Mouse (Mus musculus): ENCODE measurements around the gene Qsox2.

Gene Qsox2

DNA sequence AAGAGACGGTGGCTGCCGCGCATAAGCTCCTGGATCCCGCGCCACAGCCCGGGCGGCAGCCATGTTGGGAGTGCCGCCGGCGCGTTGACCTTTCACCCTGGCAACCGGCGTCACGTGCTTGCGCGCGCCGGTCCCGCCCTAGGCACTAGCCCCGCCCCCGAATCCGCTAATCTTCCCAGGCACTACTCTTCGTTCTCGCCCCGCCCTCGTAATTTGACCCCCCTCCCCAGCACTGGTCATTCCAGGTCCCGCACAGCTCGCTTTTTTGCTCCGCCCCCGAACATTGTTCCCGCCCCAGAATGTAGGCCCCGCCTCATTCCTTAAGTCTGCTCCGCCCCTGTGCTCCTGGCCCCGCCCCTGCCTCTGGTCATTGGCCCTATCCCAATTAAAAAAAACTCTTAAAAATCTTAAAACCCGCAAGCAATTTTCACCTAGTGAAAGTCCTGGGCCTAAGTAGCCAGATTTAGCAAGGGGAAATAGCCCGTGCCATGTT lies at the start of gene Qsox2:
Gene Qsox2 (minus strand): TSS at position 236 of the 493 bp plus-strand sequence.
- DNase-seq (ENCODE audit: low spot score), result peak; percentile 79

DNA sequence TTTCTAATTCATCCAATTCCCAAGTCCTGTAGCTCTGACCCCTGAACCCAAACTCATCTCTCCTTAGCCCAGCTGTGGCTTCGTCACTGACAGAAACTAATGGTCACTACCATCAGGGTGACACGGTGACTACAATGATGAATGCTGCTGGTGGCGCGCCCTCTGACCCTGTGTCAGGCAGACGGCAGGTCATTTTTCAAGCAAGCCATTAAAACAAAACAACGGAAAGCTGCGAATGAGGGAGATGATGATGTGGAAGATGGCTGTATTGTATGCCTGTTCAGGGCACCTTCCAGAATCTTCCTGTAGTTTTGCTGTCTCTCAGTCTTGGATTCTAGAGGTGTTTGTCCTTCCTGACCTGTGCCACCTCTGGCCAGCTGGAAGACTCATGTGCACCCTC lies 49.1 kb upstream of the Qsox2 start:
- no peak for DNase-seq (ENCODE audit: low spot score)

DNA sequence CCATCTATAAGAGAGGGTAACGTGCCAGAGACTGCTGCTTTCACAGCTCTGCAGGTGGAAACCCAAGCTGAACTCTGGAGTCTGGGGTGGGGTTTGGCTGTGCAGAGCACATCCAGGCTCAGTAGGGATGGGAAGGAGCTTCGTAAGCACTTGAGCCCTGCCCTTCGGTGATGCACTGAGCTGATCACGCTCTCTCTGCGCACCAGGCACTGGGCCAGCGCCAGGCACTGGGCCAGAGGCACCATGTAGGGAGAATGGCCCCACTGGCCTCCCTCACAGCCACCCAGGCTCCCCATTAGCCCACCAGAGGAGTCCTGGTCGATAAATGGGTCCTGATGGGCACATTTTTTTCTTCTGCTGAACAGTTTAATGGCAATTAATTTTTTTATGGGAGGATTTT lies 48.5 kb upstream of the Qsox2 start:
- DNase-seq (ENCODE audit: low spot score), result no peak

DNA sequence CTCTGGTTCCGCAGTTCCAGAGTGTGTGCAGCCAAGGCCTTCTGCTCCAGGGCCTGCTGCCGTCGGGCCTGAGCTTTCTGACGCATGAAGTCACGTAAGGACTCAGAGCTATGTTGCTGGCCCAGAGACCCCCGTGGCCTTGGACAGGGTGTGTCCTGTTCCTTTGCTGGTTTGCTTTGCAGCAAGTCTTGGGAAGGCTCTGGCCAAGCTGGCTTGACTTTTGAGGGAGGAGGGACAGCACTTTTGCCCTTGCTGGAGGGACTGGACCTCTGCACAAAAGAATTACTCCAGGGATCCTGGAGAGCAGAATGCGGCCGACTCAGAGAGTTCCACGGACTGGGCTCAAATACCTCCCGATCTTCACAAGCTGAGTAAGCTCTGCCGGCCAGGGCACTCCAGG lies 43.3 kb upstream of the Qsox2 start:
- DNase-seq (ENCODE audit: low spot score), result no peak

DNA sequence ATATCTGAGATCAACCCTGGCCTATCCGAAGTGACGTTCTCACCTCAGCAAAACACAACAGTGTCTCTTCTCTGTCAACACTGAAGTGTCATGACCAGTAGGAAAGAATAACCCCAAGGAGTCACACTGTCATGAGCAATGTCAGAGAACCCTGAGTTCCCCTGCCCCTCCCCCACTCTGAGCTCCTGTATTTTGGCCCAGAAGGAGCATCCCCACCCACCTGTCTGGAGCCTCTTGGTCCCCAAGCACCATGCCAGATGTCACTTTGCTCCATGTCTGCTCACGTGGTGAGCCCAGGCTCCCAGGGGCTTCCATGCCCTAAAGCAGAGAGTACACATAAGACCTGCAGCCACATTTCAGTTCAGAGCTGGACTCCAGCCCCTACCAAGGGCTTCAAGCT lies 42.4 kb upstream of the Qsox2 start:
- DNase-seq (ENCODE audit: low spot score), result no peak

DNA sequence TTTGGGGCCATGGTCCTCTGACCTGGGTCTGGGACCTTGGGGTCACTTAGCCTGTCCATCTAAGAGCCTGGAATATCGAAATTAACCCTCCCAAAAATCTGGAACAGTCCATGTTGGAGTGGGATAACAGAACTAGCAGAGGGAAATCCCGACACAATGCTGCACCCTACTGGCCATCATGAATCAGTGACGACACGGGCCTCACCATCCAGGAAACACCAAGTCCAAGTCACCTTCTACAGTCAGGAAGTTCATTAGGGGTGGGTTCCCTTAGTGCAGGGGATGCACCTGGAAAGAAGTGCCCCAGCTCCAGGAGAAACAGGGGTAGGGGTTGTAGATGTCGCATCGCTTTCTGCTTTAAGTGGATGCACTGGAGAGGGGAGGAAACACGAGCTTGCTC lies 36.3 kb upstream of the Qsox2 start:
- DNase-seq (ENCODE audit: low spot score), result no peak

DNA sequence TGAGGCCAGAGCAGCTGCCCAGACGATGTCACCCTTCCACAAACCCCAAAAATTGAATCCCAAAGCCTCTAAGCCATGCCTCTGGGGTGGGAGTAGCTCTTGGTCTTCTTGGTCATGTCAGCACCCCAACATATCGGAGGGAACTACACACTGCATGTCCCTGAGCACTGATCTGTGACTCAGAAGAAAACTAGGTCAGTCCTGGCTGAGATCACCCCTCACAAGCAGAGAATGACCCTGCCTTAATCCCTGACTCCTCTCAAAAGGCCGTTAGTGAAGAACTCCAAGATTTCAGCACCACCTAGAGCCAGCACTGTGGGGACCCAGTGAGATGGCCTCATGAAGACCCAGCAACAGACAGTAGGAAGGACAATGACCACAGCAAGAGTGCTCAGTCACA lies 30.9 kb upstream of the Qsox2 start:
- DNase-seq (ENCODE audit: low spot score), result no peak

DNA sequence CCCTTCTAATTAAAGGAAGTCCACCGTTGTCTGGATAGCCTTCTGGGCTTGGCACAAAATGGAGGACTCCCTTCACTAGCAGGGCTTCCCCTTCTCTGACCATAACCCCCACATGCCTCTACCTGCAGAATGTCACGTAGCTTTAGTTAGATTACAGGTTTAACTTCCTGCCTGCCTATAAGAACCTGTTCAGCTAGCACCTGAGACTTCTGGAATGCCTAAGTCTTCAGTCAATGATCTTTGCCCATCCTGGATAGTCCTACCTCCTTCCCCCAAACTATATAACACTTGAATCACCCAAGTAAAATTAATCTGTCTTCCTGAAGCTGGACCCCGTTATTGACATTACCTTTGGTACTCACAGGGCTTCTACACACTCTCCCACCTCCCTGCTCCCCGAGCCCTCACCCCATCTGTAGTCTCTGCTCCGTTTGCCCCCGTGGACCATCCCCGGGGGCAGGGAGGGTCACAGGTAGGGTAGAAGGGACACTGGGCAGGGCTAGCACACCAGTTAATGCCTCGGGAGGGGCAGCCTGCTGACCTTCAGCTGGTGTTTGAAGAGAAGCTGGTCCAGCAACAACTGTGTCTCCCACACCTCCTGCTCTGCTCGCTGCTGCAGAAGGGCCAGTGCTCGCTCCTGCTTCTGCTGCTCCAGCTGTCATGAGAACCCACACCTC lies 28.9 kb upstream of the Qsox2 start:
- no peak for DNase-seq (ENCODE audit: low spot score)

DNA sequence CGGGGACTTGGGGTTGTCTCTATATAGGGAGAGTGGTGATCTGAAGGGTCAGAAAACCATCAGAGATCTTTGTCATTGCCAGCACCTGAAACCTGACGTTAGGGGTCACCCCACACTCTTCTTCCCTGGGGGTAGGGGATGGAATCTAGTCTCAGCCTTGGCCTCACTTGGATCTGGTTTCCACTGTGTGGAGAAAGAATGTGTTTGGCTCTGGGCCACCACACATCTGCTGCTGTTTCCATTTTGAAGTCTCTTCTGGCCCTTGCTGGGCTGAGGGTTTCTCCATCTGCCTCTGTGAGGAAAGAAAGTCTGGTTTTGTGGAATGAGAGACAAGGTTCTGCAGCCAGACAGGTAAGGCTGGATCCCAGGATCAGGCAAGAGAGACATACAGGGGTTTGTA lies 27.8 kb upstream of the Qsox2 start:
- no peak for DNase-seq (ENCODE audit: low spot score)

DNA sequence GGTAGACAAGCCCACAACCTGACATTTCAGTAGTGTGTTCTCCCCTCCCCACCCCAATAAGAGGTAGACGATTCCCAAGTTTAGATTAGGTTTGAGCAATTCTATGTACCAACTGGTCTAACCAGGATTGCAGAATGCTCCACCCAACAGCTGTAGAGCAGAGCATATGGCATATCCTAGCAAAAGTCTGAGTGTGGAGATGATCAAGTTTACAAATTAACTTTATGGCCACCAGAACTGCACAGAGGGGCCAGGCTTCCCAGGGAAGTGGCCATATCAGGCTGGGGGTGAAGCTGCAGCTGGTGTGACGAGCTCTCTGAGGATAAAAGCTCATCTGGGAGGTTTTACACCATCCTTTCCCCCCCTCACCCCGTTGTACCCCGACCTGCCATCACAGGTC lies 27.3 kb upstream of the Qsox2 start:
- no peak for DNase-seq (ENCODE audit: low spot score)

DNA sequence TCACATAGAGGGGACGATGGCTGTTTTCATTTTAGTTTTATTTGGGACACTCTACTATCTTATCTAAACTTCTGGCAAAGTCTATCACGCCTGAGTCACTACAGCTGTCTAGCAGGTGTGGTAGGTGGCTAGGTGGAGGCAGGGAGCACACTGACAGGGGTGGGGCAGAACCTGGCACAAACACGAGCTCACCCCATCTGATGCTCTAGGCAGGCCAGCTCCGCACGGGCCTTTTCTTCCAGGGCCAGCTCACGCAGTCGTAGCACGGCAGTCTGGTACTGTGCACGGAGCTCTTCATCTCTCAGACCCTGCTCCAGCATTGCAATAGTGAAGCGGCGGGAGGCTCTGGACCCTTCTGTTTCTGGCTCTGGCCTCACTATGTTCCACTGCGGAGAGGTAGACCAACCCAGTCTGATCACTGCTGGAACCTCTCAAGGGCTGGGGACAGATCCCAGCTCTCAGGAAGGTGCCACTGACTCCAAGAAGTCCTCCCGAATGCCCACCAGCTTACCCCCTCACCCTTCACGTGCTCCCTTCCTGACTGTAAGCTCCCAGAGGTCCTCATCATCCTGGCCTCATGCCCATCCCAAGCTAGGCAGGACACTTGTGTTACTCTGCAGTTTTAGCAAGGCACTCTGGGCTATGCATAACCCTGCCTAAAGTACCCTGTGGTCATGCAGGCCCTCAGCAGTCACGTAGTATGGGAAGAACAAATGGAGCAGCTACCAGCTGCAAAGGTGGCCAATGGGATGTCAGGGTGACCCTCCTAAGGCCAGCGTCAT lies 20.2 kb upstream of the Qsox2 start:
- no peak for DNase-seq (ENCODE audit: low spot score)

DNA sequence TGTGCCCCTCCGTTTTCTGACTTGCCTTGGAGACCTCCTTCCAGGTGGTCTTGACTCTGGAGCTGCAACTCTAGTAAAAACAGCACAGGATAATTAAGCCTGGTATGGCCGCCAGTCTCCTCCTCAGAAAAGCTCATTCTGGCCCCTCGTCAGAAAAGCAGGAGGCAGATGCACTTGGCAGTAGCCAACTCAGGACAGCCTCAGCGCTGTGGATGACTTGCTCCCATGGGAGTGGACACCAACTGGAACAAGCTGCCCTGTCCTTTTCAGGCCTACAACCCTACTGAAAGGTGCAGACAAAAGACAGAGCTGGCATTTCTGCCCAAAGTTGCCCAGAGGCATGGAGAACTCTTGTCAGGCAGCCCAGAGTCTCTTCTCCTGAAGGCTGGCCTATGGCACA lies 17.5 kb upstream of the Qsox2 start:
- DNase-seq (ENCODE audit: low spot score), result no peak

DNA sequence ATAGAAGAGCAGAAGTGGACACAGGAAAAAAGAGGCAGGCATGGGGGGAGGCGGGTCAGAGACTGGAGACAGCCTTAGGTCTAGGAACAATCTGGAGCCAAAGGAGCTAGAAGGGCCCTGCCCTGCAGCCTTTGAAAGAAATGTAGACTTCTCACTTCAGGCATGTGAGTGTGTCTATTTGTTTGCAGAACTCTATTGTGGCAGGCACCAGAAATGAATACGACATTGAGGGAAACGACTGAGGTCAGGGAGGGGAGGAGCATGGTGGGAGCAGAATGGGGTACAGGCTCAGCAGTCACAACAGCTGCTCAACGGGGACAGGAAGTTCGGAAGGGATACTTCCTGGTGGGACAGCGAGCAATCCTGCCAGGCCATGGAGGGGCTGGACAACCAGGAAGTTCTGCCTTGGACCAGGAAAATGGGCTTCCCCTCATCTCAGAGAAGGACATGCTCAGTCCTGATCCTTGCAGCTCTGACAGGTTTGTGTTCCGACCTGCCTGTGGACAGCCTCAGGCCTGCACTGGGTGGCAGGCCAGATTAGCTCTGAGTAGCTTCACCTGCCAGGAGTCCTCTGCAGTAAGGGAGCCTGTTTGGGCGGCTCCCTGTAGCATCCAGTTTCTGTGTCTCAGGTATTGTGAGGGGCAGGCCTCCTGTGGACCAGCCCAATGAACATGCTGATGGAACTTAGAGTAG lies 15.3 kb upstream of the Qsox2 start:
- DNase-seq (ENCODE audit: low spot score), result no peak

DNA sequence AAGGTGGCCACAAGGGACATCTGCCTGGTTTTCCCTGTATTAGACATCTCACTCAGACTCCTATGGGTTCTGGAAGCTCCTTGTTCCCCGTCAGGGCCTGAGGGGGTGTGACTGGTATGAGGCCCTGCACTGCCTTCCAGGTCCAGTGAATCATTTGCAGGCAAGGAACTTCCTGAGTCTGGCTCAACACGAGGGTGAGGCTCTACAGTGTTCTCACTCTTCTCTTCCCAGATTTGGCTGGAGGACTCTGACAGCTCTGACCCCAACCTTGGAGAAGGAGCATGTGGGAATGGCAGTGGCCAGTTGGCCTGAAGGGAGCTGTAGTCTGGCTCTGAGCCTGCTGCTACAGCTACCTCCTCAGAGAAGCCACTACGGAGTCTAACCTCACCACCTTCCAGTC lies 10.2 kb upstream of the Qsox2 start:
- no peak for DNase-seq (ENCODE audit: low spot score)

DNA sequence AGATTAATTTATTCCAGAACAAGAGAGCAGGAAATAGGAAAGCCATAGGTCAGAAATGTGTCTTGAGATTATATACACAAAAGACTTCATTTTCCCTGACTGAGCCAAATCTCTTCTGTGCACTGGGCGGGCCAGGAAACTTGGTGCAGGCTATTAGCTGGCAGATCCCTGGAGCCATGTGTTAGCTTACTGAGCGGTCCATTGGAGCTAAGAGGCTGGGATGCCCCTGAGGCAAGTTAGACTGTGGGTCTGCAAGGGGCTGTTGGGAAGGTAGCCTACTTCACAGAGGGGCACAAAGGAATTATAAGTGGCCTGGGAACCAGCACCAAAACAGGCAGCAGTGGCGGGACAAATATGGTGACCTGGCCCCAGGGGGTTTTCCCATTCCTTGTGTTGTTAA lies 3.5 kb upstream of the Qsox2 start:
- DNase-seq (ENCODE audit: low spot score), result no peak

DNA sequence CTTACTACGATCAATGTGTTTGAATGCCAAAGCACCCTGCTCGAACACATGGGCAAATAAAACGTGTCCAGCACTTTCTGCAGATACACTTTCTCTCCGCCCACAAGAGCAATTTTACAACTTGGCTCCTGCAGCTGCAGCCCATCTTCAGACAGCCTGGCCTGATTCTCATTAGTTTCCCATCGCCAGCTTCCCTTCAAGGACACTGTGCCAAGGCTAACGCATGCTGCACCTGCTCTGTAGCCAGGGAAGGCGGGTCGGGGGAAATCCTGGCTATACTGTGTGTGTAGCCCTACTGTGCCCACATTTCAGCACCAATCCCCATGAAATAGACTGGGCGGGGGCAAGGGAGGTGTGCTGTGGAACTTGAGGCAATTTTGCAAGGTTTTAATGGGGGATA lies 3.0 kb upstream of the Qsox2 start:
- DNase-seq (ENCODE audit: low spot score), result no peak

DNA sequence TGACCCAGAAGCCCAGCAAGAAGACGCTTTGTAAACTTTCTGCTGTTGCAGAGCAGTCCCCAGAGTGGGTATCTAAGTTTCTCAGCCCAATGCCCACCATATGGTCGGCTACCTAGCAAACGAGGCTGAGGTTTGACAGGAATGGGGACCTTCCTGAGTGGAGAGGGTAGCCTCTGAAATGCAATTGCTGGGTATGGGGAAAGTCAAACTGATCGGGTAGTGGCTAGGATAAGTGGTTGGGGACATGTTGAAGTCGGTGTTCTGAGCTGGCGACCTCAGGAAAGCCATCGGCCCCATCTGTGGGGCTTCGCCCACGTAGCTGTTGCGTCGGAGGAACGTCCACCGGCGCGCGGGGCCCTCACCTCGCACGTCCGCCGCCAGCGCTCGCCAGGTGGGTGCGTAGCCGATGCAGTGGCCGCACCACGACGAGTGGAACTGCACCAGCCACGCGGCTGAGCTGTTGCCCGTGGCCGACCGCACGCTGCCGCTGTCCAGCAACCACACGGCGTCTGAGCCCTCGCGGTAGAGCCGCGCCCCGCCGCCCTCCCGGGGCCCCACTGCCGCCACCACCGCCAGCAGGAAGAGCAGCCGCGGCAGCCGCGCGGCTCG lies 540 bp downstream of the Qsox2 start:
- no peak for DNase-seq (ENCODE audit: low spot score)

DNA sequence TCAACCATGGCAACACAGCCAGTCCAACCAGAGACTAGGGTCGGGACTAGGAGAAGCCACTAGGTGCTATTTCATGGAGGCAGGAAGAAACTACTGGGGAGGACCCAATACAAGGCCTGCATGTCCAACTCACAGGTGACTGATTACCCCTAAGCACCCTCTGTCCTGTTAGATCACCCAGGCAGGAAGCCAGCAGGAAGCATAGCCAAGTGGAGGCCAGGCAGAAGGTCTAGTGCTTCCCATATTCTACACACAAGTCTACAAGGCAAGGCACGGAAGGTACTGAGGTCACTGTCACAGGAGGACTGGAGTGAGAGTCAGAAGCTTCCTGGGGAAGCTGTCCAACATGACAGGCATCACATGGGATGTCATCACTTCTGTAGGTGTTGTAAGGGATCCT lies 2.6 kb downstream of the Qsox2 start:
- no peak for DNase-seq (ENCODE audit: low spot score)

DNA sequence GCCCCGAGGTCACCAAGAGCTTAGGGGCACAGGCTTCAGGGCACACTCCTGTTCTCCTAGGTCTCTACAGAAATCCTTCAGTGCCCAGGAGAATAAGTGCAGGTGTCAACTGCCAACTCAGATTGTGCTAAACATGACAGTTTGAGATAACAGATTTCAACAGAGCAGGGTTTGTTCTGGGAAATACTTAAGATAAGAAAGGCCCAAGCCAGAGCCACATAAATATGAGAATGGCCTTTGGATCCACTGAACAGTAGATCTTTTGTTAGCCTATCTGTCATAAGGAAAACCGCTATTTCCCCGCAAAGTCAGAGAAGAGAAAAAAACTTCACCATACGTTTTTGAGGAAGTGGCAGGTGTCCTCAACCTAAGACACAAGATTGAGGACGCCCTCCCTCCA lies 3.1 kb downstream of the Qsox2 start:
- no peak for DNase-seq (ENCODE audit: low spot score)

DNA sequence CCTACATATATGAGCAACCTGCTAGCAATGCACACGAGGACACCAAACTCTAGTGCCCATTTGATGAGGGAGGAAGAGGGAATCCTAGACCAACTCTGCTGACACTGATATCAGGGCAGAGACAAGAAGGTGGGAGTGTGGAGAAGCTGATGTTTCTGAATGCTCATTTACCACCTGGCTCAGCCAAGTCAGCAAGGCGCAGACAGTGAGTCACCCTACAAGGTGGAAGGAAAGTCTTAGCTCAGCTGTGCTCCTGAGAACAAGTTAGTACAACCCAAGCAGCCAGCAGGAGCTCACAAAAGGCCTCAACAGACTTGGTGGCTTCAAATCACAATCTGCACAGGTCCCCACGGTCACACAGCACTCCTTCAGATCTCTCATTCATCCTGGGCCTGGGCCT lies 6.0 kb downstream of the Qsox2 start:
- DNase-seq (ENCODE audit: low spot score), result no peak

DNA sequence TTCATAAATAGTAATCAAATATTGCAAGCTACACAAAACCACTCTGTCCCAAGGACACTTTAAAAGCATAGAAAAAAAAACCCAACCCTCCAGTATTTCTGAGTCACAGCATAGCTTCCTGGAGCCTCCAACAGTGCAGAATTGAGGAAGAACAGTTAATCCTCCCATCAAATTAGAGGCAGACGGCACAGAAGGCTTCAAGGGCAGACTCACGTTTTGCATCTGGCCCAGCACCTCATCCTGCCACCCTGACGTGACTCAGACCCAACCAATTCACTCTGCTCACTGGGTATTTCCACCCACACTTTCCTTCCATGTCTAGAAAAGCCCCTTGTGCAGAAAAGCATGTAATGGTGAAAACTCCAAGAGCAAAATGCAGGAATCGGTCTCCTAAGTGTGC lies 7.1 kb downstream of the Qsox2 start:
- no peak for DNase-seq (ENCODE audit: low spot score)

DNA sequence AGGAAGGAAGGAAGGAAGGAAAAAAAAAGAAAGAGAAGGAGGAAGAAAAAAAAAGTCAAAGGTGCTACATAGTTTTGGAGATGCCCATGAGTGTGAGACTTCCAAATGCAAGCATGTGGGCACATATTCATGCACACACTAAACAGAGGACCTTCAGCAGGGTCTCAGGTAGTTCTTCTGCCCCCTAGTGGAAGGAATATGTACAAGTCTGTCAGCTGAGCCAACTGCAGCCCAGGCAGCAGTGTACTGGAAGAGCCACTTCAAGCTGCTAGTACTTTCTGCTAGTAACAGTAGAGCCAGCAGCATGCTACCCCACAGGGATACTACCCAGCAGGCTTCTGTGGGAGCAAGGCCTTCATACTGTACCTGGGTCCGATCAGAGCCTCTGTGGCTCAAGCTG lies 9.5 kb downstream of the Qsox2 start:
- no peak for DNase-seq (ENCODE audit: low spot score)

DNA sequence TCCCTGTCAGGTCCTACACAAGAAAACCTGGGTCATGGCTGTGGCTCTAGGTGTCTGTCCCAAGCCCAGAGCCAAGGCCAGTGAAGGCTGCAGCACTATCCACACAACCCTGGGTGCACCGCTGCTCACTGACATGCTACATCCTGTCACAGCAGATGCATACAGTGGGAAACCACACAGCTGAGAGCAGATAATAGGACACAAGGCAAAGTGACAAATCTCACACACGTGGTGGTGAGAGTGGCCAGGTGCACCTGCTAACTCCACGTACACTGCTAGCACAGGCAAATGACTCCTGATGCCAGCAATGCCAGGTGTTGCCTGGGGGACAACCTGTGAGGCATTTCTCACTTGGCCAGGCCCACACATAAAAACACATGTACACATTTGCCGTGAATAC lies 12.1 kb downstream of the Qsox2 start:
- DNase-seq (ENCODE audit: low spot score), result no peak

Data from urinary bladder, postnatal 10 days (tissue).